Mouse (Mus musculus): ENCODE data around the gene Gm17359.

GRCm38 (mm10) chr3:79455761-79456160 is 119.3 kb downstream of the Gm17359 start:
- TF ChIP-seq MAFK (IDR thresholded peaks at IDR 0.05; ENCODE audit: insufficient read depth, low read depth, low read length) = no peak
- no peak for TF ChIP-seq ZC3H11A (IDR thresholded peaks at IDR 0.05; ENCODE audit: borderline replicate concordance, low read depth, low read length)
- TF ChIP-seq CHD2 (IDR thresholded peaks at IDR 0.05; ENCODE audit: low read depth, low read length) = no peak
- TF ChIP-seq HCFC1 (IDR thresholded peaks at IDR 0.05; ENCODE audit: borderline replicate concordance, insufficient read depth, low read length) = no peak
- no peak for TF ChIP-seq ZNF384 (IDR thresholded peaks at IDR 0.05; ENCODE audit: low read depth, low read length)
